In genomic region chr13:96003539-96003938, GRCm38 (mm10) we compare ENCODE assay signal across 17 mouse cellular contexts.
A peak's percentile ranks its signal among the peaks of the same experiment; 100 is the strongest.
DNase-seq lines count a peak whose midpoint lies in the region; ATAC-seq lines count a peak whose summit lies in the region.
"Had no signal": no experiment of that assay in that cellular context is flagged by ENCODE, and none has a peak within 500 bp of the region (broad histone marks: within the 10 kb centered on the region; RNA-seq: fewer than 3 reads in every experiment).

No protein-coding gene starts in this region.

- no peaks in the 10 kb centered on the region for H3K36me3 ChIP-seq in embryonic facial prominence, embryonic 11.5 days (replicated peaks; ENCODE audit: control insufficient read depth, insufficient read depth, low read depth, low read length)
- no peaks in the 10 kb centered on the region for H3K36me3 ChIP-seq in embryonic facial prominence, embryonic 10.5 days (replicated peaks)
- no peaks in the 10 kb centered on the region for H3K36me3 ChIP-seq in liver, embryonic 12.5 days
- H3K36me3 ChIP-seq in liver, embryonic 11.5 days (ENCODE audit: control insufficient read depth, insufficient read depth, low read length): no peaks in the 10 kb centered on the region
- no peaks in the 10 kb centered on the region for H3K36me3 ChIP-seq in limb, embryonic 10.5 days
- H3K36me3 ChIP-seq: heart, embryonic 15.5 days had no signal

- no peak for DNase-seq in embryonic facial prominence, embryonic 11.5 days (ENCODE audit: low spot score)
- DNase-seq in embryonic facial prominence, embryonic 10.5 days (ENCODE audit: low spot score): no peak
- DNase-seq in liver, embryonic 11.5 days (ENCODE audit: low spot score): no peak
- no peak for DNase-seq in limb, embryonic 10.5 days (ENCODE audit: low spot score)
- DNase-seq in right cerebral cortex, postnatal 10 days (ENCODE audit: low spot score in 2 of 2): no peak
- DNase-seq in adrenal gland, adult 18-20 months (ENCODE audit: low spot score in 2 of 2): no peak
- DNase-seq: adrenal gland, postnatal 14 days; cerebellum, adult 18-20 months; heart, adult 11 months; kidney, adult 2 months; kidney, postnatal 14 days; lung, adult 18-20 months; right cerebral cortex, adult 18-20 months; spleen, adult 18-20 months had no signal

- no peak overlapping the region for H3K4me3 ChIP-seq in embryonic facial prominence, embryonic 11.5 days (ENCODE audit: low read depth, low read length)
- no peak overlapping the region for H3K4me3 ChIP-seq in embryonic facial prominence, embryonic 10.5 days
- H3K4me3 ChIP-seq in liver, embryonic 12.5 days: no peak overlapping the region
- H3K4me3 ChIP-seq in liver, embryonic 11.5 days (ENCODE audit: low read depth, low read length): no peak overlapping the region
- H3K4me3 ChIP-seq in limb, embryonic 10.5 days: no peak overlapping the region
- H3K4me3 ChIP-seq: heart, embryonic 15.5 days had no signal

- no peaks in the 10 kb centered on the region for H3K9me3 ChIP-seq in embryonic facial prominence, embryonic 11.5 days (replicated peaks; ENCODE audit: control insufficient read depth, low read length)
- H3K9me3 ChIP-seq in embryonic facial prominence, embryonic 10.5 days: no peaks in the 10 kb centered on the region
- H3K9me3 ChIP-seq in liver, embryonic 12.5 days (replicated peaks): no peaks in the 10 kb centered on the region
- H3K9me3 ChIP-seq in liver, embryonic 11.5 days (ENCODE audit: control insufficient read depth, low read length): no peaks in the 10 kb centered on the region
- no peaks in the 10 kb centered on the region for H3K9me3 ChIP-seq in limb, embryonic 10.5 days (replicated peaks)
- H3K9me3 ChIP-seq: heart, embryonic 15.5 days had no signal

- 0 out of 2 replicates have a peak, but pooled peaks have one; percentile 32 for ATAC-seq in embryonic facial prominence, embryonic 11.5 days (replicated peaks; ENCODE audit: insufficient number of reproducible peaks, low FRiP score, low TSS enrichment, low read depth)
- ATAC-seq in liver, embryonic 12.5 days: peak; percentile 15; the same call in 1 of the 2 replicates
- ATAC-seq in liver, embryonic 11.5 days (replicated peaks; ENCODE audit: low FRiP score): no peak; the same call in 1 of the 2 replicates
- 0 out of 2 replicates have a peak, but pooled peaks have one; percentile 22 for ATAC-seq in monocyte, adult 5-6 weeks (replicated peaks; ENCODE audit: insufficient number of reproducible peaks, low FRiP score, low TSS enrichment, poor library complexity, severe bottlenecking)

- no peaks in the 10 kb centered on the region for H3K27me3 ChIP-seq in embryonic facial prominence, embryonic 11.5 days (ENCODE audit: control insufficient read depth, insufficient read depth, low read length)
- H3K27me3 ChIP-seq in embryonic facial prominence, embryonic 10.5 days (replicated peaks; ENCODE audit: low read depth, poor library complexity, severe bottlenecking): no peaks in the 10 kb centered on the region
- H3K27me3 ChIP-seq in liver, embryonic 12.5 days (replicated peaks): 0 out of 2 replicates have a peak, but pooled peaks cover 5% of the 10 kb centered on the region
- no peaks in the 10 kb centered on the region for H3K27me3 ChIP-seq in liver, embryonic 11.5 days (replicated peaks; ENCODE audit: control insufficient read depth, insufficient read depth, low read length)
- H3K27me3 ChIP-seq in limb, embryonic 10.5 days (ENCODE audit: low read depth, poor library complexity, severe bottlenecking): no peaks in the 10 kb centered on the region
- H3K27me3 ChIP-seq: heart, embryonic 15.5 days had no signal

- no peak overlapping the region for H3K9ac ChIP-seq in embryonic facial prominence, embryonic 11.5 days (replicated peaks; ENCODE audit: low read length)
- H3K9ac ChIP-seq in liver, embryonic 12.5 days: no peak overlapping the region
- no peak overlapping the region for H3K9ac ChIP-seq in liver, embryonic 11.5 days (ENCODE audit: low read depth, low read length)
- H3K9ac ChIP-seq: heart, embryonic 15.5 days had no signal

- 82% methylated on average over 3 of the region's 3 CpGs for WGBS in embryonic facial prominence, embryonic 11.5 days
- WGBS in embryonic facial prominence, embryonic 10.5 days: 87% methylated on average over 3 of the region's 3 CpGs
- 63% methylated on average over 3 of the region's 3 CpGs for WGBS in liver, embryonic 12.5 days (ENCODE audit: insufficient replicate concordance)
- WGBS in liver, embryonic 11.5 days: 79% methylated on average over 3 of the region's 3 CpGs
- 91% methylated on average over 3 of the region's 3 CpGs for WGBS in limb, embryonic 10.5 days

- no peaks in the 10 kb centered on the region for H3K4me1 ChIP-seq in embryonic facial prominence, embryonic 11.5 days (ENCODE audit: control insufficient read depth, insufficient read depth, low read length)
- H3K4me1 ChIP-seq in embryonic facial prominence, embryonic 10.5 days: peaks cover 3% of the 10 kb centered on the region; the same call in 1 of the 2 replicates
- no peaks in the 10 kb centered on the region for H3K4me1 ChIP-seq in liver, embryonic 12.5 days
- no peaks in the 10 kb centered on the region for H3K4me1 ChIP-seq in liver, embryonic 11.5 days (replicated peaks; ENCODE audit: control insufficient read depth, insufficient read depth, low read length)
- H3K4me1 ChIP-seq in limb, embryonic 10.5 days: peaks cover 42% of the 10 kb centered on the region
- H3K4me1 ChIP-seq: heart, embryonic 15.5 days had no signal

- H3K27ac ChIP-seq in embryonic facial prominence, embryonic 11.5 days (replicated peaks; ENCODE audit: low read depth, low read length): no peak overlapping the region
- no peak overlapping the region for H3K27ac ChIP-seq in embryonic facial prominence, embryonic 10.5 days (replicated peaks)
- H3K27ac ChIP-seq in liver, embryonic 12.5 days: no peak overlapping the region
- no peak overlapping the region for H3K27ac ChIP-seq in liver, embryonic 11.5 days (ENCODE audit: low read depth, low read length)
- peak overlapping the region; percentile 51 for H3K27ac ChIP-seq in limb, embryonic 10.5 days
- H3K27ac ChIP-seq: heart, embryonic 15.5 days had no signal

- no peak overlapping the region for H3K4me2 ChIP-seq in embryonic facial prominence, embryonic 11.5 days (ENCODE audit: low read depth, low read length)
- H3K4me2 ChIP-seq in liver, embryonic 12.5 days: no peak overlapping the region
- H3K4me2 ChIP-seq in liver, embryonic 11.5 days: no peak overlapping the region
- H3K4me2 ChIP-seq: heart, embryonic 15.5 days had no signal
